Mouse (Mus musculus): ENCODE measurements around the gene Asphd1.
"Not testable (repeated sequence)": the region's sequence is repeated elsewhere in the genome, so short reads cannot be mapped to it uniquely, and the experiment has no call there.

Gene Asphd1

GRCm38 (mm10) chr7:126950647-126951615 lies 1.5 kb upstream of the Asphd1 start:
- peak; percentile 43 for DNase-seq

DNA sequence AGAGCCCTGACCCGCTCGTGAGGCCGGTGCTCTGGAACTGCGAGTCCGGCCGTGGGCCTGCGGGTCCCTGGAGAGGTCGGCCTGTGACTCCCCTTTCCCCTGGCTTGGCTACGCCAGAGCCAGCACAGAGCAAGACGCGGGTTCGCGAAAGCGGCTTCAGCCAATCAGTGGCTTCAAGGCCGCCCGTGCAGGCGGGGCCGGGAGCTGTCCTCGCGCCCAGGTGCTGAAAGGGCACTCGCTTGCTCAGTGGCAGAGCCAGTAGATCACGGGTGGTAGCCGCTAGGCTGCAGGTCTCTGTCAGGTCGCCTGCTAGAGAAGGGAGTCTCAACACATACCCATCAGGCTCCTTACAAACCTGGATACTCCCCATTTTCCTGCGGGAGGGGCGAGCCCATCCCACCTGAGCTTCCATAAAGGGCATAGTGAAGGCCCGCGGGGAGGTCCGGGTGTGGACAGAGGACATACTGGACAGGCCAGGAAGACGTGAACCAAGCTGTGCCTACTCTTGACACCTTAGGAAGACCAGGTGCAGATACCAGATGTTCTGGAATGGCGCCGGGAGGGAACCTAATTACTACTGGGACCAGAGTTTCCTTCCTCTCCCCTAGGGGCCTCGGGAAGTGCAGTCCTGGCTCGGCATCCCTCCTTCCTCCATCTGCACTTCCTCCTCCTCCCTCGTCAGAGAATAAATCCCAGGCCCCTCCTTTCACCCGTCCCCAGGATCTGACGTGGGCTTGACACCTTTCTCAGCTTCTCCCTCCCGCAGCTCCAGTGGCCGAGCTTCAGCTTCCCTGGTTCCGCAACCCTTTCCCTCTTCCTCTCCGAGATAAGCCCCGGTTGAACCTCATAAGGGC lies 638 bp upstream of the Asphd1 start, which contains the start of gene Sez6l2:
Gene Sez6l2 (plus strand): TSS at position 771 of the 854 bp plus-strand sequence.
- peak; percentile 85 for DNase-seq

DNA sequence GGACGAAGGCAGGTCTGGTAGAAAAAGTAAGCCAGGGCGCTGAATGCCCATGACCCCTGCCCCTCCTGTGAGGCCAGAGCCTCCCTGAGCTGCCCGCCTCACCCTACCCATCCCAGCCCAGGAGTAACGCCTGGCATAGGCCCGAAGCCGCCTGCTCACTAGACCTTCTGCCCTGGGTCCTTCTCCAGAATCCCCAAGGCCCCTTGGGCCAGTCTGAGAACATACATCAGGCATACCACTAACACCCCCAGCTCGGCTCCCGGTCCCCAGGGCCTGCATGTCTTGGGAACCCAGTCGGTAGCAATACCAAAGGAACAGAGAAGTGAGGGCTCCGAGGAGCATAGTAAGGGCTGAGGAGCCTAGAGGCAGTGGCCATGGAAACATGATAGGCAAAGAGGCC lies 756 bp downstream of the Asphd1 start:
- no peak for DNase-seq

DNA sequence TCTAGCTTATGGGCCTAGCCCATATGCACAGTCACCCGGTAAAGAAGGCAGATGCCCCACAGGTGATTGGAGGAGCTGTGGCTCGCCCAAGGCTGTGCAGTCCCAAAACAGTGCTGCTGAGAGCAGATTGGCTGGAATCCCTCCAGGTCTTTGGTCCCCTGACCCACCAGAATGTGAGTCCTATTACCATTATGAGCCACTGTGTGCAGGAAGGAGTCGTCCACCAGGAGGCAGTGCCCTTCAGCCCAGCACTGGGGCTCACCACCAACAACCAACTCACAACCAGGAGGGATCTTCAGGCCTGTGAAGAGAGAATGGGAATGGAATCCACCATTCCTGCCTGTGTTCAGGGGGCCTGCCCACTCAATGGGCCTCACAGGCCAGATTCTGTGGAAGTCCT lies 2.9 kb downstream of the Asphd1 start:
- DNase-seq = peak; percentile 44

DNA sequence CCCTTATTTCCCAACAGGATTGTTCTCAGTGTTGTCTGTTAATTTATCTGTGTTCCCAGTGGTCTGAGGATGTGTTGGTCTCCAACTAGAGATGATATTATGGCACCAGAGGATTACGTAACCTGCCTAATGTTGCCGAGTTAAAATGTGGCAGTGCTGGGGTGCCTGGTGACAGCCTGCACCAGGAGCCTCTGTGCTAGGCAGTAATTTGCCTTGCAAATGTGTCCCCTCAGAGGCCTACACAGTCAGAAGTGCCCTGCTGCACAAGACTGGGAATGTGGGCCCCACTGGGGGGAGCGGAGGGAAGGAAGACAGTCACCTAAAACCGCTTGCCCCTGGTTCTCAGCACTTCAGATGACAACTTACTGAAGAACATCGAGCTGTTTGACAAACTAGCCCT lies 7.6 kb downstream of the Asphd1 start:
- DNase-seq = no peak

DNA sequence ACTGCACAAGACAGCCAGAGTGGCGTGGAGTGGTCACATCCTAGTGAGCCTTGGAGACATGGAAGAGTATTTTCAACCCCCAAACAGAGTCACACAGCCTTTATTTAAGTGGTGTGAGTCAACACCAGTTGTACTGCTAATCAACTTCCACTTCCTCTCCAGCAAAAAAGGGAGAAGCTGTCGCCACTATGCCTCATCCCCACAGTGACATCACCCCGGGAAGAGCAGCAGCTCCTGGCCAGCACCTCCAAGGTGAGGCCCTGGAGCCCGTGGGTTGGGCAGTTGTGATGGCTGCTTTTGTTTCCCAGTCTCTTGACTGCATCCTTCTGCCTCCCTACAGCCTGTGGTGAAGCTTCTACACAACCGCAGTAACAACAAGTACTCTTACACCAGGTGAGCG lies 8.2 kb downstream of the Asphd1 start:
- no peak for DNase-seq

- DNase-seq = no peak
These were observed 16.7 kb downstream of the Asphd1 start for GRCm38 (mm10) chr7:126932652-126933051.

GRCm38 (mm10) chr7:126929046-126929445 lies 20.3 kb downstream of the Asphd1 start:
- peak; percentile 41 for DNase-seq

DNA sequence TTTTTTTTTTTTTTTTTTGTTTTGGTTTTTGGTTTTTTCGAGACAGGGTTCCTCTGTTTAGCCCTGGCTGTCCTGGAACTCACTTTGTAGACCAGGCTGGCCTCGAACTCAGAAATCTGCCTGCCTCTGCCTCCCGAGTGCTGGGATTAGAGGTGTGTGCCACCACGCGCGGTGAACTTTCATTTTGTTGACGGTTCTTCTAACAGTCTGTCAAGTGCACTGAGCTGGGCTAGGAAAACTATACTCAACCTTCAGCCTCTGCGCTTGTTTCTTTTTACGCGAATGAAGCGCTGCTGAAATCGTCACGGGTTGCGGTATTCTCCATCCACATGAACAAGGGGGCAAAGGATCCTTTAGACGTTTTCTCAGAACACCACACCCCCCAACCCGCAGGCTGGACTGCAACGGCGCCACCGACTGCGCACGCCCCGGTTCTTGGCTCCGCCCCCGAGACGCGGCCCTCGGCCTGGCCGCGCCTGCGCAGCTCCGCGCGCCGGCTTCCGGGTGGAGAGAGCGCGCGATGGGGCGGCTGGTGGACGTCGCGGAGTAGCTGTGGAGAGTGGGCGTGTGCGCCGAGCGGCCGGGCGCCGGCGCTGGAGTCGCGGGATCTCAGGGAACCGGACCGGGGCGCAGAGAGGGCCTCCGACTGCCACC lies 20.9 kb downstream of the Asphd1 start, which contains the start of gene Kctd13:
Gene Kctd13 (plus strand): TSS at position 496 of the 654 bp plus-strand sequence.
- peak; percentile 90 for DNase-seq

GRCm38 (mm10) chr7:126926299-126926698 lies 23.1 kb downstream of the Asphd1 start:
- DNase-seq = no peak

GRCm38 (mm10) chr7:126923999-126924398 lies 25.4 kb downstream of the Asphd1 start:
- no peak for DNase-seq

- peak; percentile 32 for DNase-seq
These were observed 26.7 kb downstream of the Asphd1 start, which contains the start of gene Tmem219 for GRCm38 (mm10) chr7:126922624-126923060. TSS of gene Tmem219 (minus strand) at chr7:126922917.

DNA sequence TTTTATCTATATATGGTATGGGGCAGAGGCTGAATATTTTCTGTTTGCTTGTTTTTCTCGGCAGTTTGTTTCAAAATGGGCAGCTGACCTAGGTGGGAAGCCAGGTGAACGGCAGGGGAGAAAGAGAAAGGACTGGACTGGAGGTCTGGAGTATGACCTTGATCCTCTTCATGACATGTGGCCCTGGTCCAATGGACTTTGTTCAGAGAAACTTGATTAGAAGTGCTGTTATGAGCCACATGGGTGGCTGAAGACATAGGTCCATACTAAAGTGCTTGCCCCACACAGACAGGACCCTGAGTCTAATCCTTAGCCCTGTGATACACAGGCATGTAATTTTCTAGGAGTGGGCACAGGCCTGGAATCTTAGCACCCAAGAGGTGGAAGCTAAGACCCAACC lies 27.8 kb downstream of the Asphd1 start:
- no peak for DNase-seq

- DNase-seq = no peak
These were observed 29.4 kb downstream of the Asphd1 start for GRCm38 (mm10) chr7:126919973-126920372.

- DNase-seq = not testable (repeated sequence)
These were observed 31.0 kb downstream of the Asphd1 start for GRCm38 (mm10) chr7:126918356-126918755.

DNA sequence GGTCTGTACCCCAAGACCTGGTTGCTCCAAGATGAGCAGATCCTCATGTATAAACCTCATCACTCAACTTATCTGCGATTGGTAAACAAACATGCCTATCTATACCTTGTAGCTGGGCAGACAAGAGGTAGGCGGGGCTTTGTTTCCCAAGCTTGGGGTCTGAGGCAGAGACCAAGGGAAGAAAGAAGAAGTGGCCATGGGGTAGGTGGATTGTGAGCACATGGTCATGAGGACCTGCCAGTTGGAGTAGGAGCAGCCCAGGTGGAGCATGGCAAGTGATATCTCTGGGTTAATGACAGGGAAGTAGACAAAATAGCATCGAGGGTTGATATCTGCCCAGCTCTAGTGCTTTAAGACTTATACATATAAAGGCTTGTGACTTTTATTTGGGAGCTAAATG lies 34.5 kb downstream of the Asphd1 start:
- DNase-seq = no peak

GRCm38 (mm10) chr7:126905590-126905989 lies 43.8 kb downstream of the Asphd1 start:
- DNase-seq = no peak

DNA sequence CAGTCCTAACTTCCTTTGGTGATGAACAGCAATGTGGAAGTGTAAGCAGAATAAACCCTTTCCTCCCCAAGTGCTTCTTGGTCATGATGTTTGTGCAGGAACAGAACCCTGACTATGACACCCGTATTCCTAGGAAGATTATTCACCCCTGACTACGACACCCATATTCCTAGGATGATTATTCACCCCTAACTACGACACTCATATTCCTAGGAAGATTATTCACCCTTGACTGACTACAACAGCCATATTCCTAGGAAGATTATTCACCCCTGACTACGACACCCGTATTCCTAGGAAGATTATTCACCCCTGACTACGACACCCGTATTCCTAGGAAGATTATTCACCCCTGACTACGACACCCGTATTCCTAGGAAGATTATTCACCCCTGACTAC lies 49.6 kb downstream of the Asphd1 start:
- not testable (repeated sequence) for DNase-seq

DNA sequence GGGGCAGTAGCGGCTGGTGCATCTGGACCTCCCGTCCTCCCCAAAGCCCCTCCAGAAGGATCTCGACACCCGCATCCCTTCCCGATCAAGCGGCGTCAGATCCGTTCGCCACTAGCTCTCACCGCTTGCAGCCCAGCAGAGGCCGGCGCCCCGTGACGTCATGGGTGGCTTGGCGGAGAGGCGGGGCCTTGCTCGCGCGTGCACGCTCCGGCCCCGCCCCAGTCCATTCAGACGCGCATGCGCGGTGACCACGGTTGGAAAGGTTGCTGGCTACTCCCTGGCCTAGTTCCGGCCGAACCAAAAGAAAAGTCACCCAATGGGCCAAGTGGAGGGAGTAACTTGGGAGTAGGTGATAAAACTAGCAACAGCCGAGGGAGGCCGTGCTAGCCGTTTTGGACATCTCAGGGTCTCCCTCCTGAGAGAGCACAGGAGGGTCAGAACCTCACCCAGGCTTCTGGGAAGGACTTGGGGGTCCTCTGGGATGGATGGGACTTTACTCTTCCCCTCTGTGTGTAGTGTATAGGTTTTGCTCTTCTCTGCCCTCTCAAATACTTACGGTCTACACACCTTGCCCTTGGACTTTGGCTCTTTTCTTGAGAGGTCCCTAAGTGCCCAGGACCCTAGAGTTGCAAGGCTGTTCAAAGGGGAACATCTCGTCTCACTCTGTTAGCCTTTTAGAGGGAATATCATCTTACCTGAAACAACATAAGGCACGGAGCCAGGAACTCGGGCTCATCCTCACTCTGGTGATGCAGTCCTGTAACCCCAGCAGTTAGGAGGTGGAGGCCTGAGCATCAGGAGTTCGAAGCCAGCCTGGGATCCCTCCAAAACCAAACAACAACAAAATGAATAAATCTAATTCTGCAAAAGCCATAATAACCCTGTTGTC lies 51.0 kb downstream of the Asphd1 start:
- peak; percentile 98 for DNase-seq

DNA sequence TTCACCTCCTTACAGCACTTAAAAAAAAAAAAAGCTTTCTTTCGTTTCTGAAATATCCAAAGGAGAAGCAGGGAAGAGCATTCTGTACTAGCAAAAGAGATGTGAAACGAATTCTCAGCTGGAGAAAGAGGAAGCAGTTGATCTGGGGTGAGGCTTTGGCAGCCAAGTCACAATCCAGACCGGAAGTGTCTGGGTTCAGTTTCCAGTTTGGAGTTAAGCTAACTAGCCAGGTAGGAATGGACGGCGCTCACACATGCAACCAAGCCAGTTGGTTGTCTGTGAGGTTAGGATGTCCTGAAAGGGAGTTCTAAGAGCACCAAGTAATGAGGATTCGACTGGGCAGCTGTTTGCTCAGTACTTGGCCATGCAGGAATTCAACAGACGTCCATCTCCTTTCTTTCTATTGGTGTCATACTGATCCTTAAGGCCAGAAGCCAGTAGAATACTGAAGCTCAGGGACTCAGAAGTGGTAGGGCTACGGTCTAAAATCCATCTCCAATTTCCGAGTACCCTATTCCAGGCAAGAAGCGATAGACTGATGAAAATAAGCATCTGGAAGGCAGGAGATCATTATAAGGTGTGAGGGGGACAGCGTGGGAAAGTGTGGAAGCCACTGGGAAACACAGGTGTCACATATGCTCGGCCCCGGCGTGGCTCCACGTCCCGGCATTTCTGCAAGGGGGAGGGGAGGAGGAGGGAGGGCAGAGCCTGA lies 51.8 kb downstream of the Asphd1 start:
- no peak for DNase-seq

DNA sequence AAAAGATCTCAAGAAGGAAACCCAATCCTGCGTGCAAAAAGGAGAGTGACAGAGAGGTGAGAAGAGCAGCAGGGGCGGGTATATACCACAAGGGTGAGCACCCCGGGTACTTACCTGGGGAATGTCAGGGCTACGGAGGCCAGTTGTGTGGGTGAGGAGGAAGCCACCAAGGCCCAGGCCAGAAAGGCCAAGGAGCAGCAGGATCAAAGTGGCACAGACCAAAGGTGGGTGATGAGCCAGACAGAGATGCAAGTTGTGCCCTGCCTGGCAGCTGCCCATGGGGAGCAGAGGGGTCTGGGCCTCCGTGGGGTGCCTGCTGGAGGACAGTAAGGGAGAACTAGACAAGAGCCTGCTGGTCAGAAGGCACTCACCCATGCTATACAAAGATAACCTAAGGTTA lies 52.5 kb downstream of the Asphd1 start:
- DNase-seq = no peak
